Mouse (Mus musculus) liver, embryonic 14 days (tissue): ENCODE measurements around the gene Mrvi1. TPM values are rescaled to one million over a fixed set of nuclear protein-coding genes. Genes with fewer than 3 reads are reported as not detected.

Experiments
- polyA plus RNA-seq: library from polyadenylated mRNA; depleted of rRNA; stranded (reverse); fragments of >200 nt; gene quantifications from 2 replicates; pipeline ENCODE4 v1.2.3, GENCODE M21; 2012; rRNA removed

Gene Mrvi1
- polyA plus RNA-seq: 4.7 and 4.9 TPM in 2 replicates

DNA sequence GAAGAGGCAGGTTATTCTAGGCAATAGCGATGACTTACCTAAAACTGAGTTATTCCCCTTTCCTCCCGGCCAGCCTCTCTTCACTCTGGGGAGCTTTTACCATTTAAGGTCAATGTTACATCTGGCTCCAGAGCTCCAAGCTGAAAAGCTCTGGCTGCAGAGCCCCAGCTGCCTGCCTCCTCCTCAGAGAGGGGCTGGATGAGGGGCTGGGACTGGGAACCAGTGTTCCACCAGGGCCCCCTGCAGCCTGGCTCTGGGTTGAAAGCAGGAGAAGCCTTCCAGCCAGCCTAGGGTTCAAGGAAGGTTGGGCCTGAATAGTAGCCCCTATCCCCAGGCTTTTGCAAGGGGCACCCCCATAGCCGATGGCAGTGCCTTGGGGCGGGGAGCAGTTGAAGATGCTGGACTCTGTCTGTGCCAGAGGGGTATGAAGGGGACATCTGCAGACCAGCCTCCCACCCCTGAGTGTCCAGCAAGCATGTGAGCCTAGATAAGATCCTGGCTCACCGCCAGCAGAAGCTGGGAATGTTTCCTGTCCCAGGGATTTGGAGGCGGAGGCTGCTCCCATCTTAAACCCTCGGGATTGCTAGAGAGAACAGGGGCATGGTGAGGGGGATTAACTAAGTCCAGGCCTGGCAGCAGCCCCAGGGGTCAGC lies at the start of gene Mrvi1:
Gene Mrvi1 (minus strand): TSS at position 409 of the 653 bp plus-strand sequence.

DNA sequence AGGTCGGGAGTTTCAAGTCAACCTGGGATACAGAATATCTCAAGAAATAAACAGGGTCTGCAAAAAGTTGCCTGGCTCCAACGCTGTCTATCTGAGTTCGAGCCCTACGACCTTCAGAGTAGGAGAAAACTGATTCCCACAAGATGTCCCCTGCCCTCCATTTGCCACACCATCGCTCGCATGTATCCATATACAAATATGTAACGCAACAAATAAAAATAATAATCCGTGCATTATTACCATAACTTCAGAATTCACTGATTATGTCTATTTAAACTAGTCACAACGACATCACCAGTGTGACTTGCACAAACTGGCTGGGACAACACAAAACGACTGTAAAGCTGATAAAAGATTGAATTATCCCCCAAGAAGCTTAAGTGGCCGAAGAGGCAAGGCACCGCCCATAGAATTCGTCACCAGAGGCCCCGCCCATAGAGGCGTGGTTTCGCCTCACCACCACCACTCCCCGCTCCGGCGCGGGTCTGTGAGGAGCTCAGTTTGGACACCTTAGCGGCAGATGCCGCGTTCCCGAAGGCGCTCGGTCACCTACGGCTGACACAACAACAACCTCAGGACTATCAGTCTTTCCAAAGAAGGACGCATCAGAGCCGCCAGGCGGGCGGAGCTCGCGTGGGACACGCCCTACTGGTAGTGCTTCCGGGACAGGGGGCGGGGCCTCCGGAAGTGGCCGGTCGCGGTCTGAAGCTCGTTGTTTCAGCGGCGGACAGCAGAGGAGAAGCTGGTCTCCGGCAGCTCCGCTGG lies 46.2 kb upstream of the Mrvi1 start, which contains the start of gene Ctr9:
Gene Ctr9 (plus strand): TSS at position 671 of the 765 bp plus-strand sequence.

GRCm38 (mm10) chr7:110862751-110863289 lies 119.4 kb downstream of the Mrvi1 start, which contains the start of gene Lyve1:
Gene Lyve1 (minus strand): TSS chr7:110863239.

GRCm38 (mm10) chr7:110843916-110844874 lies 138.1 kb downstream of the Mrvi1 start, which contains the start of gene Rnf141:
Gene Rnf141 (minus strand): TSS chr7:110844457.

Other genes starting within 250 kb of the Mrvi1 start
- 19.9 and 24.1 TPM in 2 replicates for gene Ampd3, start 214.3 kb downstream of the Mrvi1 start, polyA plus RNA-seq
- 17.2 and 18.0 TPM in 2 replicates for gene Rnf141, start 138.0 kb downstream of the Mrvi1 start, polyA plus RNA-seq
- 12.9 and 19.4 TPM in 2 replicates for gene Lyve1, start 119.2 kb downstream of the Mrvi1 start, polyA plus RNA-seq
- 13.4 and 13.9 TPM in 2 replicates for gene Ctr9, start 46.5 kb upstream of the Mrvi1 start, polyA plus RNA-seq
- 160 and 174 TPM in 2 replicates for gene Eif4g2, start 100.6 kb upstream of the Mrvi1 start, polyA plus RNA-seq